Mouse (Mus musculus) ES-Bruce4 (cell line): ENCODE data around the gene Sox5. TPM values are rescaled to one million over a fixed set of nuclear protein-coding genes. Genes with fewer than 3 reads are reported as not detected.

Experiments used
- H3K27ac ChIP-seq: 2 replicates; pipeline ENCODE4 v1.5.1; 2012; ENCODE audit warnings: low read length, inconsistent platforms; ENCODE audit not compliant: insufficient read depth
- H3K27me3 ChIP-seq: 2 replicates; pipeline ENCODE4 v1.6.1; 2012; ENCODE audit warnings: mild to moderate bottlenecking, low read length, inconsistent platforms; ENCODE audit not compliant: control insufficient read depth, poor library complexity, insufficient read depth, severe bottlenecking
- H3K36me3 ChIP-seq: 2 replicates; pipeline ENCODE4 v1.6.1; 2012; ENCODE audit warnings: inconsistent platforms, mild to moderate bottlenecking, low read length, moderate library complexity; ENCODE audit not compliant: control insufficient read depth, poor library complexity, insufficient read depth, severe bottlenecking
- H3K4me1 ChIP-seq: one replicate; pipeline ENCODE4 v1.8.1; 2011; ENCODE audit warnings: low read length; ENCODE audit not compliant: control insufficient read depth, insufficient read depth
- H3K4me3 ChIP-seq: 2 replicates; pipeline ENCODE4 v1.5.1; 2011; ENCODE audit warnings: low read depth, mild to moderate bottlenecking, low read length
- H3K9ac ChIP-seq: 2 replicates; pipeline ENCODE4 v1.6.1; 2012; ENCODE audit warnings: low read depth, mild to moderate bottlenecking, inconsistent platforms; ENCODE audit not compliant: poor library complexity, severe bottlenecking
- H3K9me3 ChIP-seq: replicated peaks from 2 replicates; pipeline ENCODE4 v1.6.1; 2012; ENCODE audit warnings: mild to moderate bottlenecking, low read length, inconsistent platforms; ENCODE audit not compliant: control insufficient read depth, poor library complexity, insufficient read depth, severe bottlenecking
- CTCF ChIP-seq: IDR thresholded peaks from one replicate; pipeline ENCODE4 v1.8.1; 2011; ENCODE audit warnings: low read depth, low read length
- EP300 ChIP-seq: IDR thresholded peaks from 2 replicates; pipeline ENCODE4 v1.6.1; 2011; ENCODE audit warnings: low read depth, low read length; ENCODE audit not compliant: insufficient read depth
- POLR2A ChIP-seq: IDR thresholded peaks from one replicate; pipeline ENCODE4 v1.8.1; 2011; ENCODE audit warnings: low read length; ENCODE audit not compliant: insufficient read depth
- polyA plus RNA-seq: library from polyadenylated mRNA; stranded (reverse); fragments of >200 nt; gene quantifications from 2 replicates; pipeline ENCODE4 v1.2.4, GENCODE M21; 2011; ENCODE audit warnings: low read depth; ENCODE audit not compliant: missing spikeins, insufficient read depth, insufficient read length

The Sox5 gene
- polyA plus RNA-seq, 1 experiment: not detected

DNA sequence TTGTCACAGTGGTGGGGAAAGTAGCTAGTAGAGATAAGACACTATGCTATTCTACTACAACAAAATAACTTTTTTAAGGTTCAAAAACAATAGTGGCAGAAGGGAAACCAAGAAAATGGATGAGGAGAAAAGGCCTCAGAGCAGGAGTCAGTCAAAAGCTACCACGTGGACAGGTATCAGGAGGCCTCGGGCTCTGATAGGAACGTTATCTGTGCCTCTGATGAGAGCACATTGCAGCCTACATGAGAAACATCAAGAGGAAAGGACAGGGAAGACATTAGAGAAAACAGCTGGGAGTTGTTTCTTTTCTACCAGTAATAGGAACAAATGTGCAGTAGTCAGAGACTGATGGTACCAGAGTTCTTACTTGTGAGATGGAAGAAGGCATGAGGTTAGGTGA lies 41.4 kb downstream of the Sox5 start:
- Histone ChIP-seq H3K36me3 (no peaks in the 10 kb centered on the region), H3K9ac (no peak overlapping the region), H3K27ac (no peak overlapping the region), H3K4me3 (no peak overlapping the region), H3K27me3 (no peaks in the 10 kb centered on the region), H3K9me3 (peaks cover 9% of the 10 kb centered on the region), H3K4me1 (no peaks in the 10 kb centered on the region)
- no peak for TF ChIP-seq POLR2A
- no peak for TF ChIP-seq EP300
- TF ChIP-seq CTCF: no peak

DNA sequence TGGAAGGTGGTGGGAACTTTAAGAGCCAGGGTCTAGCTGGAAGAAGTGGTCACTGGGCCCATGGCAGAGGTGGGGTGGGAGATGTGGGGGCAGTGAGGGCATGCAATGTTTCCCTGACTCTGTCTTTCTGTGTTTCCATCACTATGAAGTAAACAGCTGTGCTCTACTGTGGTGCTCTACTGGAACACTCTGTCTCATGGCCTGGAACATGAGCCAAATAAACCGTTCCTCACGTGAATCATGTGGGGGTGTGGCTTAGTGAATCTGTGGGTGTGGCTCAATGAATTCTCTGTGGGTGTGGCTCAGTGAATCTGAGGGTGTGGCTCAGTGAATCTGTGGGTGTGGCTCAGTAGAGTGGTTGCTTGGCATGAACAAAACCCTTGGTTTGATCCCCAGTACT lies 42.0 kb downstream of the Sox5 start:
- Histone ChIP-seq H3K4me3 (no peak overlapping the region), H3K9ac (no peak overlapping the region), H3K4me1 (no peaks in the 10 kb centered on the region), H3K27ac (no peak overlapping the region), H3K27me3 (no peaks in the 10 kb centered on the region), H3K9me3 (peaks cover 9% of the 10 kb centered on the region), H3K36me3 (no peaks in the 10 kb centered on the region)
- no peak for TF ChIP-seq EP300

GRCm38 (mm10) chr6:144737786-144738185 lies 44.0 kb downstream of the Sox5 start:
- no peaks in the 10 kb centered on the region for H3K9me3 ChIP-seq
- no peak overlapping the region for H3K9ac ChIP-seq
- H3K36me3 ChIP-seq: no peaks in the 10 kb centered on the region
- H3K4me3 ChIP-seq: no peak overlapping the region
- no peak for TF ChIP-seq CTCF
- TF ChIP-seq EP300: no peak
- no peak for TF ChIP-seq POLR2A
- no peaks in the 10 kb centered on the region for H3K4me1 ChIP-seq
- H3K27me3 ChIP-seq: no peaks in the 10 kb centered on the region
- H3K27ac ChIP-seq: no peak overlapping the region

- H3K36me3 ChIP-seq: no peaks in the 10 kb centered on the region
- no peaks in the 10 kb centered on the region; the same call in 1 of the 2 replicates for H3K27me3 ChIP-seq
- no peak overlapping the region for H3K4me3 ChIP-seq
- H3K27ac ChIP-seq: no peak overlapping the region
- TF ChIP-seq EP300 (no peak), POLR2A (no peak), CTCF (no peak)
- H3K9ac ChIP-seq: no peak overlapping the region
- H3K4me1 ChIP-seq: no peaks in the 10 kb centered on the region
- H3K9me3 ChIP-seq: no peaks in the 10 kb centered on the region
These were observed 50.4 kb downstream of the Sox5 start for GRCm38 (mm10) chr6:144731251-144731970.

DNA sequence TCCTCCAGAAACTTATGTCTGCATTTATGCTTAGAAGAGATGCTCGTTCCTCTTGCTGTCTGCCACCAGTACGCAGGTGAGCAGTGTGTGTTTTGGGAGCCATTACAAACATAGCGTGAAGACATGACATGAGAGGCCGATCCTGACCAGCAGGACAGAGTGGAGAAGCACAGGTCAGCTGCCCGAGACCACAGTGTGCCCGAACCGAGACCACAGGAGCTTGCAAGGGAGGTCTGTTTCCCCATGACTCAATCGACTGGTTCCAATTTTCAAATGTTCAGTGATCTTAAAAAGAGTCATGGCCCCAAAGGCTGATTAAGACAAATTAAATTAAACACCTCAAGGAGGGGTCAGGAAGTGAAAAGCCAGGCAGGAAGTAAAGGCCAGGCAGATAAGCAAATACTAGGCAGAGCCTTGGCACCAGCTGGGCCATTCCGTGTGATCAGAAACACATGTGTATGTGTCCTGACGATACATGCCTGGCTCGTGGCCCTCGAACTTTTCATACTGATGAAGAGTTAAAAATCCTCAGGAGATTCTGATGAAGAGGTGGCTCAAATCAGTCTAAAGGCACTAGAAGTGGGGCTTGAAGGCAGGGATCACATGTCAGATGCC lies 58.1 kb downstream of the Sox5 start:
- Histone ChIP-seq H3K36me3 (no peaks in the 10 kb centered on the region), H3K4me3 (no peak overlapping the region), H3K9ac (no peak overlapping the region), H3K4me1 (no peaks in the 10 kb centered on the region), H3K27me3 (no peaks in the 10 kb centered on the region; the same call in 1 of the 2 replicates), H3K9me3 (no peaks in the 10 kb centered on the region), H3K27ac (no peak overlapping the region)
- TF ChIP-seq CTCF (no peak), EP300 (no peak), POLR2A (no peak)

GRCm38 (mm10) chr6:144723024-144723423 lies 58.8 kb downstream of the Sox5 start:
- Histone ChIP-seq H3K27me3 (no peaks in the 10 kb centered on the region; the same call in 1 of the 2 replicates), H3K36me3 (no peaks in the 10 kb centered on the region), H3K4me1 (no peaks in the 10 kb centered on the region), H3K9ac (no peak overlapping the region), H3K27ac (no peak overlapping the region), H3K4me3 (no peak overlapping the region), H3K9me3 (no peaks in the 10 kb centered on the region)
- TF ChIP-seq EP300 (no peak), CTCF (no peak), POLR2A (no peak)
